Mouse (Mus musculus): ENCODE data around the gene Slc7a6.
"Not testable (repeated sequence)": the region's sequence is repeated elsewhere in the genome, so short reads cannot be mapped to it uniquely, and the experiment has no call there.

The Slc7a6 gene

DNA sequence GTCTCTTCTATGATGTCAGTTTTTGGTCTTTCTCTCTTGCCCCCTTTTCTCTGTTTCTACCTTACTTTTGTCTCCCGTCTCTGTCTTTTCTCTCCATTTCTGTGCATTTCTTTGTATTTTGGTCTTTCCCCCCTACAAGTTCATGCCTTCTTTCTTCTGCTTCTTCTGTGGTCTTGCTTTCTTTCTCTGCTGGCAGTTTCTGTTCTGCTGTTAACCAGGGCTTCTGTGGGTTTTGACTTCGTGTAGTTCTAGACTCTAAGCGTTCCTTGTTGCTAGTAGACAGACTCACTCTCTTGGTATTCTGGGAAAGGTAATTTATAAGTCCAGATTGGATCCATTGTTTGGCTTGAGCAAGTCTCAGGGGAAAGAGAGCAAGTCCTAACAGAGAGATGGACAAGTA, 17.7 kb downstream of the Slc7a6 start:
- DNase-seq (ENCODE audit: low read depth, low spot score): no peak

DNA sequence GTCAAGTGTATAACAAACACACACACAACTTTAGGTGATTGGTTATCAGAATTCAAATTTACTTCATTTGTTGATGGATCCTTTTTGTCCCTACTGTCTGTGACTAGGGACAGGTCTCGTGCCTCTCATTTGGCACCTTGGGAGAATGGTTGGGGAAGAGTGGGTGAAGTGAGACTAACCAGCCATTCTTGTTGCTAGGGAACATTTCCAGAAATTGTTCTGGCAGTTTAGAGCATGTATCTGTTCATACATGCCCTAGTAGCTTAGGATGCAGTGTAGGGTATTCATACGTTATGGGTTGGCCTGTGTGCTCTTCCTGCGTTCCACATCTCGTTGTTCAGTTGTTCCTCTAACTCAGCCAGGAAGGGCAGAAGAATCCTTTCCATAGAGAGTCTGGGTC, 20.5 kb downstream of the Slc7a6 start:
- no peak for DNase-seq (ENCODE audit: low read depth, low spot score)

DNA sequence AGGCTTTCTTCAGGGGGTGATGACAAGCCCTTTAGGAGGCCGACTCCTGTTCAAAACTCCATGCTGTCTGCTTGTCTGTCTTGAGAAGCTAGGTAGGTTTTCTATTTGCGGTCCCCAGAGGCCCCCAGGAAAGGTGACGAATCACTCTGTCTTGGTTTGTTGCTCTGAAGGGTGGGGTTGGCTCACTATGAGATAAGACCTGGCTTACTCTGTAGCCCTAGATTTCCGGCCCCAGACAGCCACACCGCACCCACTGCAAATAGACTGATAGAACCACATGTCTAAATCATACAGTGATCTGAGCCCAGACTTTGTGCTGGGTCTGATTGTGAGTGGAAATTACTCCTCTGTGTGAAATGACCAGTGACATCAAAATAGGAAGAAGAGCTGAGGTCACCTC, 23.0 kb downstream of the Slc7a6 start:
- no peak for DNase-seq (ENCODE audit: low read depth, low spot score)

DNA sequence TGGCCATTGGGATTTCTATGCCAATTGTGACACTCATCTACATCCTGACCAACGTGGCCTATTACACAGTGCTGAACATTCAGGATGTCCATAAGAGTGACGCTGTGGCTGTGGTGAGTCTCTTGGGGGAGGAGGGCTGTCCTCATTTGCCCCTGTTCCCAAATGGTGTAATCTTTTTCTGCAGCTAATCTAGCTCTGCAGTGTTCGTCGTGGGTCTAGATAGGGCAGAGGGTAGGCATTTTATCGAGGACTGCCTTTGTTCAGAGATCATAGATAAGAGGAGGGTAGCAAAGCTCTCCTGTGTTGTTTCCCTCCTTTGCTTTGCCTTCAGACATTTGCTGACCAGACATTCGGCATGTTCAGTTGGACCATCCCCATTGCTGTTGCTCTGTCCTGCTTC, 24.5 kb downstream of the Slc7a6 start:
- DNase-seq (ENCODE audit: low read depth, low spot score): no peak

DNA sequence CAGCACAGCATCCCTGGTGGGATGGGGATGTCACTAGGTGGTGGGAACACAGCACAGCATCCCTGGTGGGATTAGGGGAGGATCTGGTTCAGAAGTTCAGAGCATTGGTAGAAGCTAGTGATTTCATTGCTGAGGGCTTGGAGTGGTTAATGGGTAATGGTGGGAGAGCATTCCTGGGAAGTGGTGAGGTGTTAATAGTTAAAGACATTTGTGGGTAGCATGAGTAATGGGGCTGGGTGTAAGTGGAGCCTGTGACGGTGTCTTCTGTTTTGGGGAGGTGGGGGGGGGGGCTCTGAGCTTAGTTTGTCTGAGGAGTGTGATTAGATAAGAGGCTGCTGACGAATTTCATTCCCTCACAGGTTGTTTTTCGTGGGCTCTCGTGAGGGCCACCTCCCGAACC, 25.4 kb downstream of the Slc7a6 start:
- no peak for DNase-seq (ENCODE audit: low read depth, low spot score)

DNA sequence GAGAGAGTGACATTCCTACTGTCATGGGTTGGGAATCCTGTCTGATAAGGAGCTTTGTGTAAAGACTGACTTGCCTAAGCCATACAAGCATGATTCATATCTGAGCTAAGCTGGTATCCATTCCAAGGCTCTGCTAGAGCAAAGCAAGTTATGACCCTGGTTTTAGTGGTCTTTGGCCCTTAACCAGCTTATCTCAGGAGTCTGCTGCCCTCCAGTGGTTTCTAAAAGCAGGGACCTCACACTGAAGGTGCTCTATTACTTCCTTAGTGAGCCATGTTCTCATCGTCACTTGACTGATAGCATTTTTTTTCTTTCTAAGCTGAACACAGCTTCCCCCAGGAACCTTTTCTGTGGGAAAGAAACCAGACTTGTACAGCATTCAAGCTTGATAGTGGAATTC, 30.1 kb downstream of the Slc7a6 start:
- no peak for DNase-seq (ENCODE audit: low read depth, low spot score)

DNA sequence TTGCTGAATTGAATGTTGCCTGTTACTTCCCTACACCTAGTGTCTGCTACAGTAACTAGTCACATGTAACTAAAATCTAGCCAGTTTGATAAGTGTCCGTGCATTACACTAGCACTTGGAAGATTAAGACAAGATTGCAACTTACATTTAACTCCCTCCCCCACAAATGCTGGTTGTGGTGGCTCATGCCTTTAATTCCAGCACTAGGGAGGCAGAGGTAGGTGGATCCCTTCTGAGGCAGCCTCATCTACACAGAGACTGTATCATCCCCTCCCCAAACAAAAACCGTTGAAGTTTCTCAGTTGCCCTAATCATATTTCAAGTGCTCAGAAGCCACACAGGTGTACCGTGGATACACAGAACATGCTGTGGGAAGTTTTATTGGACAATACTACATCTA, 30.9 kb downstream of the Slc7a6 start:
- DNase-seq (ENCODE audit: low read depth, low spot score): not testable (repeated sequence)

DNA sequence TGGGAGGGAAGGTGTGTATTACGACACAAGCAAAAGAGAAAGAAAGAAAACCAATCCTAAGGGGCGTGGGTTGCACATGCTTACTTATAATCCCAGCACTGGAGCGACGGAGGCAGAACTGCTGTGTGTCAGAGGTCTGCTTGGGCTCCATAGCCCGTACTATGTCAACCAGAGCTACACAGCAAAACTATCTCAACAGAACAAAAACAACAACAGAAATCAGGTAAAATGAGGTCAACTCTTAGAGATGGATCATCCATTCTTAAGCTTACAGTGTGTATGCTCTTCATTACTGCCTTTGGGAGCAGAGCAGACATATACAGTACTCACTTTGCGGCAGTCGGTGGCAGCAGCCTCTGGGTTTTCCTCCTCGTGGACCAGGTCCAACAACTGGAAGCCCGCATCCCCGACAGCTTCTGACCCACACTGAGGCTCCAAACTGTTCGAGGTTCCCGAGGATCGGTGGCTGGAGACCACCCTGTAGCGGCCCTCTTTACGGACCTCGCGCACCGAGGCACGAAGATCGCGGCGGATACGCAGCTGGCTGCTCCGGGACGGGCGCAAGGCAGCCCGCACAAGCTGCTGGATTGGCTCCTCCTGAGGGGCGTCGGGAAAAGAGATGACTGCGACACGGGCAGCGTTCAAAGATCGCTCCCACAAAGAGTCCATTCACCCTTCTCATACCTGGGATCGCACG, 41.5 kb downstream of the Slc7a6 start:
- peak; percentile 31 for DNase-seq (ENCODE audit: low read depth, low spot score)

DNA sequence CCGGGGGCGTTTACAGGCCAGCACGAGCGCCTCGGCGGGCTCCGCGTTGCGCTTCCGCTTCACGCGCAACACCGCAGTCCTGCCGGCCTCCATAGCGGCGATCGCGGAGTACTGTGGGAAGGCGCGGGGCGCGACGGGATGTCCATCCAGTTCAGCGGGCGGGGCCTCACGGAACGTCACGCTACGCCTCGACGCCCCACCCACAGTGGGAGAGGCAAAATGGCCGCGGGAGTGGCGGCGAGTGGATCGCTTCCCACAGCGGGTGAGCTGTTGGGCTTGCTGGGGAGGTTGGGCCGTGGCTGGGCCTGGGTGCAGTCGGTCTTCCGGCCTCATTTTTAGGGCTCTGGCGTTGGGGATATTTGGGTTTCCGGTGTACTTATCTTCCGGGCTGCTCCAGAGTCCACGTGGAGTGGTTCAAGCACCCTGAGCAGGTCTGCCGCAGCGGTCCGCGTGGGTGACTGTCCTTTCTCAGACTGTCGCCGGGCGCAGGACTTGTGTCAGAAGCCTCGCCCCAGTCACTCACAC, 42.2 kb downstream of the Slc7a6 start, which contains the start of the genes Slc7a6os and Prmt7:
Gene Slc7a6os, minus strand, starts transcription at position 115 of the 525 bp plus-strand sequence.
Gene Prmt7, plus strand, starts transcription at position 116 of the 525 bp plus-strand sequence.
- peak; percentile 88 for DNase-seq (ENCODE audit: low read depth, low spot score)

DNA sequence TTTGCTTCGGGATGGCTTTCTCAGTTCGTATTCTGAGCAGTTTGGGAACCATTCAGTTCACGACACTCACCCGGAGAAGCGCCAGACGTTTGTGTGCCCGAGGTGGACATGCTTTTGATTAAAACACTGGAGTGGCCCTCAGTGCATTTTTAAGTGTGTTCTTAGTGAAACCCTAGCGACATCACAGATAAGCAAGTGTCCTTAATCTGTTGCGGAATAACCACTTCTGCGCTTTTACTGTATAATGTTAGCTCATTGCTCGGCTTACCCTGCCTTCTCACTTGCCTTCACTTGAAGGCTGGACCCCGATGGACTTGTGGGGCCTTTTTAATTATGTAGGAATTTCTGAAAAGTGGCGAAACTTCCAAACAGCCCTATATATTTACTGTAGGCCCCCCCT, 42.8 kb downstream of the Slc7a6 start:
- DNase-seq (ENCODE audit: low read depth, low spot score): no peak

DNA sequence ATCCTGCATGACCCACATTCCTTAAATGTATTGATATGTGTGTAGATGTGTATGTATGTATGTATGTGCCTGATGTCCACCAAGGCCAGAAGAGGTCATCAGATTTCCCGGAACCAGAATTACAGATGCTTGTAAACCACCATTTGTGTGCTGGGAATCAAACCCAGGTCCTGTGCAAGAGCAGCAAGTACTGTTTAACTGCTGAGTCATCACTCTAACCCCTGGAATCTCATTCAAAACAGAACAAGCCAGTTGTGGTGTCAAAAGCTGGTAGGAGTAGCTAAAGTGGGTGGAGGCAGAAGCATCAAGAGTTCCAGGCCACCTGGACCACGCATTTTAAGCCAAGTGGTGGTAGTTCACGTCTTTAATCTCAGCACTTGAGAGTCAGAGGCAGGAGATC, 45.3 kb downstream of the Slc7a6 start:
- no peak for DNase-seq (ENCODE audit: low read depth, low spot score)

DNA sequence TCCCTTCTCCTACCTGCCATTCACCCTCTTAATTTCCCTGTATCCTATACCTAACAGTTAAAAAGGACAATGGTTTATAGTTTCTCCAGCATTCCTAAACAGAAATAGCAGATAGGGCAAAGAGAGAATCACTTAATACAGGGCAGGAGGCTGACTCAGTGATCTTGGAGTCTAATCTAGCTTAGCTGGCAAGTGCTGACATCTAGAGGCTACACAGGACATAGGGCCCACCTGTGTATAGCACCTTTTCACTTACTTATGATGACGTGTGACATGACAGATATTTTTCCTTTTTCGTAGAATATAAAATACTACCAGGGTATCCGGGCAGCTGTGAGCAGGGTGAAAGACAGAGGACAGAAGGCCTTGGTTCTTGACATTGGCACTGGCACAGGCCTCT, 51.0 kb downstream of the Slc7a6 start:
- DNase-seq (ENCODE audit: low read depth, low spot score): no peak

DNA sequence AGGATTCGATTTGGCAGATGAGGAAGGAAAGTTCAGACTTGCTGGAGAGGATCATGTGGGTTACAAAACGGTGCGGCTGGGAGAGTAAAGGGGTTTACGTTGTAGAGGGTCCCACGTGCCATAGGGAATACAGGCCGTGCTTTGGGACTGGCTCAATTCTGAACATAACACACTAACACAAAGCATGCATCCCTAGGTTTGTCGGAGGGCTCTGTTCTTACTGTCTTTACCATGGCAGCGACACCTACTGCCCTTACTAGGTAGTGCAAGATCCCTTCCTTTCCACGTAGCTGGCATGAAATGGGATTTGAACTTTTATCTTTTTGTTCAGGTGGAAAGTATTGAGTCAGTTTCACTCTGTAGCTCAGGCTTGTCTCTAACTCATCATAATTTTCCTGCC, 57.9 kb downstream of the Slc7a6 start:
- DNase-seq (ENCODE audit: low read depth, low spot score): peak; percentile 46

DNA sequence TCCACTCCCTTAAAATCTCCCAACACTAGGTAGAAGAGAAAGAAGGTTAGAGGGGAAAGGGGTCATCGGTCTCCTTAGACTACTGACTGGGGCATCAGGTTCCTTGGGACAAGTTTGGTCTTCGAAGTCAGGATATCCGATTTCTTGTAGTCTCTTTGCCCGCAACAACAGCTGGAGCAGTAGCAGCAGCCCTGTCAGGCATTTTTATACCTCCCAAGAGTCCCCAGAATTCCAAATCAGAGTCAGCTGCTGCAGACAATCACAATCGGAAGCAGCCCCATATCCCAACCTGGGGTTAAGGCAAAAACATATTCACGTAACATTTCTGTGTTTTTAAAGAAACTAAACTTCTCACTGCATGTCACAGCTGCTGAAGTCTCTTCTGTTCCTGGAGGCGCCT, 62.9 kb downstream of the Slc7a6 start:
- DNase-seq (ENCODE audit: low read depth, low spot score): no peak

DNA sequence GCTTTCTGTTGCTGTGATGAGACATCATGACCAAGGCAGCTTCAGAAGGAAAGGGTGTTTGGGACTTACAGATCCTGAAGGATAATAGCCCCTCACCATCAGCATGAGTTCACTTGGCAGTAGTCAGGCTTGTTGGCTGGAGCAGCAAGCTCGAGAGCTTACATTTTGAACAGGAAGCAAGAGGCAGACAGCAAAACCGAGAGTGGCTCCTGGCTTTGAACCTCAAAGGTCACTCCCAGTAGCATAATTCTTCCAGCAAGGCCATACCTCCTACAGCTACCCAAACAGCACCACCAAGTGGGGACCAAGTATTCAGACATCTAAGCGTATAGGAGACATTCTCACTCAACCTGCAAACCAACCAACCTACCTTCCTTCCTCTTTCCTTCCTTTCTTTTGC, 64.1 kb downstream of the Slc7a6 start:
- DNase-seq (ENCODE audit: low read depth, low spot score): no peak

DNA sequence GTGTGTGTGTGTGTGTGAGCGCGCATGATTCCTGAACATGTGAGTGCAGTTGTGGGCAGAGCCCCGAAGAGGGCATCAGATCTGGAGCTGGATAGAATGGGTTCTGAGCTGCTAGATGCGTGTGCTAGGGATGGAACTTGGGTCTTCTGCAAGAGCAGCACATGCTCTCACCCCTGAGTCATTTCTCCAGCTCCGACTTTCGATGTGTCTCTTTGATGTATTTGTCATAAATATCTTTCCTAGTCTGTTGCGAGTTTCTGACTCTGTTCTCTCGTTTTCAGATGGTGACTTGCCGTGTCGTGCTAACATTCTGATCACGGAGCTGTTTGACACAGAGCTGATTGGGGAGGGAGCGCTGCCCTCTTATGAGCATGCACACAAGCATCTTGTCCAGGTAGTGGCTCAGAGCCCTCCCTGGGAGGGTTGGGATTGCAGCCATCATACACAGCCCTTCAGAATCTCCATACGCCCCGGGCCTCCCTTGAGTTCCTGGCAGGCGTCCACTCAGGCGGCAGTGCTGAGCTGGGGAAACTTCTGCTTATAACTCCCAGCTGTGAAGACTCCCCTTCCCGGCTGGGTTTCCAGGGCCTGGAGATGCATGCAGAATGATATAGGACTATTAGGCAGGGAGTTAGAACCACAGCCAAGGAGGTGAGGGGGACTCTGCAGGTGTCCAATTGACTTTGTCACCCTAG, 66.1 kb downstream of the Slc7a6 start:
- DNase-seq (ENCODE audit: low read depth, low spot score): no peak

DNA sequence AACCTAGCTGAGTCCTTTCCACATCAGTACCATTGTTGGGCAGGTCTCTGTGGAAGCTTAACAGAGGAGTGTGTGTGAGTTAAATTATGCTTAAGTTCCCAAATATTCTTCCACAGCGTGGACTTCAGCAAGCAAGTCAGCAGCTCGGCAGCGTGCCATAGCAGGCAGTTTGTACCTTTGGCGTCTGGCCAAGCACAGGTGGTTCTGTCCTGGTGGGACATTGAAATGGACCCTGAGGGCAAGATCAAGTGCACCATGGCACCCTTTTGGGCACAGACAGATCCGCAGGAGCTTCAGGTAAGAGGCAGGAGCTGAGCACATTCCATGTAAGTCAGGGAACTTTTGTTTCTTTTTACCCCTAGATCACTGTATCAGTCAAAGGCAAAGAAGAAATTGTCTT, 68.4 kb downstream of the Slc7a6 start:
- no peak for DNase-seq (ENCODE audit: low read depth, low spot score)
